Comparison of ENCODE assay signal across 8 mouse cellular contexts in the genomic region with DNA sequence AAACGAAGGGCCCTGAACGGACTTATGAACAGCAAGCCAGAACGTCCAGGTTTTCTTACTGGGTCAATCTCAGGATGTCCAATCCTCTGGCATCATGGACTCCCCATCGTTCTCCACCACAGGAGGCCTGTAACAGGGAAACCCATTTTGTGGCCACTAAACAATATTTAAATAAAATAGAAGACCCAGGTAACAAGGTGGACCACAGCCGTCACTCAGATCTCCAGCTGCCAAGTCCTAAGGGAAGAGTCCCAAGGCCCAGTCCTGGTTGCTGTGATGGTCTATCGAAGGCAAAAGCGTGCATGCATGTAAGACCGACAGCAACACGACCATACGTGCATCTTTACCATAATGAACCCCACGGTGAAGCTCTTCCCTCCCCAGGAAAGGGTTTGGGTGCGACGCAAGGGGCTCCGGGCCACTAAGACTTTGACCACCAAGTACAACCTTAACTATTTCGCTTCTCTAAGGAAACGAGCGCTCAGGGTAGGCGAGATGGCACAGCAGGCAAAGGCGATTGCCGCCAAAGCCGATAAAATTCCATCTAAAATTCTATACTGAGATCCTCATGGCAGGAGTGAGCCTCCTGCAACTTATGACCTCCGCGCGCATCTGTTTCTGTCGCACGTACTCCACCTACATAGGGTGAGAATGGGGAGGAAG. TPM values are rescaled to one million over a fixed set of nuclear protein-coding genes. Genes with fewer than 3 reads are reported as not detected.
A peak's percentile ranks its signal among the peaks of the same experiment; 100 is the strongest.
DNase-seq lines count a peak whose midpoint lies in the region; ATAC-seq and TF ChIP-seq lines count a peak whose summit lies in the region.

A gene (plus strand): TSS at position 480 of the 663 bp plus-strand sequence.

- WGBS in lung, postnatal 0 days = 40% methylated on average over 26 of the region's 26 CpGs
- 40% methylated on average over 26 of the region's 26 CpGs for WGBS in intestine, embryonic 15.5 days

- peak within 1 kb of the TSS; percentile 73 for H3K4me2 ChIP-seq in lung, postnatal 0 days (replicated peaks; ENCODE audit: low read depth, low read length)
- H3K4me2 ChIP-seq in intestine, embryonic 15.5 days (replicated peaks) = peak within 1 kb of the TSS; percentile 76

- TF ChIP-seq EP300 in lung, postnatal 0 days (IDR thresholded peaks at IDR 0.05) = no peak

- TF ChIP-seq POLR2A in brain, embryonic 14.5 days (IDR thresholded peaks at IDR 0.05; ENCODE audit: borderline replicate concordance, extremely low read depth, insufficient read depth, insufficient read length, poor library complexity, severe bottlenecking) = no peak

- peak within 1 kb of the TSS; percentile 100 for H3K4me3 ChIP-seq in lung, postnatal 0 days (ENCODE audit: low read depth, low read length)
- peak within 1 kb of the TSS; percentile 92 for H3K4me3 ChIP-seq in intestine, embryonic 15.5 days (replicated peaks)

- no peaks in the 10 kb centered on the region for H3K27me3 ChIP-seq in lung, postnatal 0 days (replicated peaks; ENCODE audit: insufficient read depth, low read length)
- no peaks in the 10 kb centered on the region for H3K27me3 ChIP-seq in intestine, embryonic 15.5 days (replicated peaks)

- H3K4me1 ChIP-seq in lung, postnatal 0 days (ENCODE audit: insufficient read depth, low read depth, low read length) = peaks cover 8% of the 10 kb centered on the region; the same call in 1 of the 2 replicates
- peaks cover 19% of the 10 kb centered on the region for H3K4me1 ChIP-seq in intestine, embryonic 15.5 days (replicated peaks)

- ATAC-seq in lung, postnatal 0 days = no peak
- ATAC-seq in intestine, embryonic 15.5 days = no peak
- ATAC-seq in megakaryocyte progenitor cell, adult 5-6 weeks (replicated peaks; ENCODE audit: poor library complexity) = peak; percentile 8

- H3K9me3 ChIP-seq in lung, postnatal 0 days (ENCODE audit: low read length) = no peaks in the 10 kb centered on the region
- no peaks in the 10 kb centered on the region for H3K9me3 ChIP-seq in intestine, embryonic 15.5 days

- H3K9ac ChIP-seq in lung, postnatal 0 days (replicated peaks; ENCODE audit: low read depth) = peak within 1 kb of the TSS; percentile 93
- H3K9ac ChIP-seq in intestine, embryonic 15.5 days = peak within 1 kb of the TSS; percentile 97

- no peak for DNase-seq in lung, postnatal 0 days (ENCODE audit: low spot score)
- DNase-seq in lung, postnatal 4 days = no peak
- DNase-seq in brain, embryonic 14.5 days (ENCODE audit: low read depth) = no peak
- no peak for DNase-seq in gastrocnemius, postnatal 4 days (ENCODE audit: low spot score in 2 of 2)
- no peak for DNase-seq in urinary bladder, postnatal 14 days (ENCODE audit: low spot score)
- no peak for DNase-seq in urinary bladder, postnatal 36 days (ENCODE audit: low spot score in 2 of 2)

- H3K36me3 ChIP-seq in lung, postnatal 0 days (ENCODE audit: insufficient read depth, low read length) = 0 out of 2 replicates have a peak, but pooled peaks cover 5% of the 10 kb centered on the region
- peaks cover 18% of the 10 kb centered on the region for H3K36me3 ChIP-seq in intestine, embryonic 15.5 days

- no peak for TF ChIP-seq CTCF in lung, postnatal 0 days (IDR thresholded peaks at IDR 0.05)
- no peak for TF ChIP-seq CTCF in brain, embryonic 14.5 days (IDR thresholded peaks at IDR 0.05; ENCODE audit: borderline replicate concordance, extremely low read depth, insufficient read depth, insufficient read length)

- H3K27ac ChIP-seq in lung, postnatal 0 days (ENCODE audit: low read length) = peak within 1 kb of the TSS; percentile 85
- peak within 1 kb of the TSS; percentile 81 for H3K27ac ChIP-seq in intestine, embryonic 15.5 days

RNA-seq across cellular contexts. Expression of the gene that starts here (rescaled TPM):
- polyA plus RNA-seq in lung, postnatal 0 days (2015; fragmentation: Nextera tagmentation; extraction: Ambion mirVana) = 18.6 and 19.0 TPM in 2 replicates
- polyA plus RNA-seq in brain, embryonic 14.5 days (2012; rRNA removed) = 53.0 and 59.8 TPM in 2 replicates
- total RNA-seq in gastrocnemius, postnatal 4 days (2021) = 10 to 100 TPM; 23.0 to 26.6 TPM
- 26.0 and 26.4 TPM in 2 replicates for polyA plus RNA-seq in intestine, embryonic 15.5 days (2015; fragmentation: Nextera tagmentation; extraction: Ambion mirVana)
- total RNA-seq in megakaryocyte progenitor cell, adult 5-6 weeks (2015) = 26.0 and 29.0 TPM in 2 replicates
- total RNA-seq in megakaryocyte progenitor cell, adult 5-6 weeks (2017) = 13.7 and 13.9 TPM in 2 replicates
